Mouse (Mus musculus): Measurements from ENCODE around the gene Oit1. TPM values are rescaled to one million over a fixed set of nuclear protein-coding genes. Genes with fewer than 3 reads are reported as not detected.

Gene Oit1
- polyA plus RNA-seq, 1 experiment: 0.76 TPM

DNA sequence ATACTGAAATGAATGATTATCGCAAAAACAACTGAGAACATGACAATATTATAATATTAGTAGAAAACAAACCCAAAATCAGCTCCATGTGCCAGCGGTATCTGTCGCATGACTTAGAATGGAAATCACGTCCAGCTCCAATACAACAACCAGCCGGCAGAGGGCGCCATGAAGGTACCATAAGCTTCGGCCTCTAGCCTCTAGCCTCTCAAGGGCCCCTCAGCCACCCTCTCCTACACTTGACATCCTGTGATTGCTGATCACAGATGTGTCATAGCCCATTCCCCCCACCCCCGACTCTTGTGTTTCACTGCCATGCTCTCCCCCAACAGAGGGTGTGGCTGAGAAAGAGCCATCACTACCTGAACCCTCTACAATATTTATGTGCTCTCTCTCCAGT is 78.3 kb downstream of the Oit1 start:
- DNase-seq (ENCODE audit: low read depth): no peak

Other genes with a start within 250 kb of the Oit1 start
- 81.0 and 109 TPM in 2 replicates for gene Pdhb, start 205.7 kb downstream of the Oit1 start, polyA plus RNA-seq (2012; rRNA removed)
- 9.7 and 13.3 TPM in 2 replicates for gene Kctd6, start 164.6 kb downstream of the Oit1 start, polyA plus RNA-seq (2012; rRNA removed)
- 1.1 and 1.3 TPM in 2 replicates for gene Acox2, start 119.4 kb downstream of the Oit1 start, polyA plus RNA-seq (2012; rRNA removed)
- gene Fam107a, start 60.7 kb downstream of the Oit1 start, polyA plus RNA-seq (2012; rRNA removed): 3.5 and 5.0 TPM in 2 replicates

Data from gonadal fat pad, adult 2 months (tissue).